Mouse (Mus musculus): ENCODE data around the gene Olfr195. TPM values are rescaled to one million over a fixed set of nuclear protein-coding genes. Genes with fewer than 3 reads are reported as not detected.
"Not testable (repeated sequence)": the region's sequence is repeated elsewhere in the genome, so short reads cannot be mapped to it uniquely, and the experiment has no call there.

Olfr195 gene
- not detected in 2 replicates for polyA plus RNA-seq (2015; fragmentation: Nextera tagmentation; extraction: Ambion mirVana)

DNA sequence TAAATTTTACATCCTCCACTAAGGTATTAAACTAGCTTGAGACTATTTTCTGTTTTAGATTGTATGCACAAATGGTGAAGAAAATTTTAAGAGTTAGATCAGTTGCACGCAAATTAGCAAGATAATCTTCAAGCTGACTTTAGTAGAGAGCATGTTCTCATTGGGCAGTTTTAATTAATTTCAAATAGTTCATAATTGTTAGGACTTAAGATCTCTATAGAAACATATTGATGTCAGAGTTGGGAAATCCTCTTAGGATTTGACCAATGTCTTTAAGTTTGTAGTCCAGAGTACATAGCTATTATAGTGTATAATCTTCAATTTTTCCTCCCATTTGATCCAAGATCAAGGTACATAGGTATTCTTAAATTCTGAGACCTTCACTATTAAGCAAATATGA is at the start of gene Olfr195:
Gene Olfr195 (plus strand): TSS at position 301 of the 400 bp plus-strand sequence.
- H3K4me2 ChIP-seq: no peak within 1 kb of the TSS
- no peaks in the 10 kb centered on the region for H3K27me3 ChIP-seq
- no peak within 1 kb of the TSS for H3K9ac ChIP-seq
- 86% methylated on average over 1 of the region's 1 CpGs for WGBS
- no peak within 1 kb of the TSS for H3K27ac ChIP-seq (replicated peaks)
- H3K4me1 ChIP-seq (replicated peaks): no peaks in the 10 kb centered on the region
- no peak within 1 kb of the TSS for H3K4me3 ChIP-seq
- H3K36me3 ChIP-seq: no peaks in the 10 kb centered on the region
- no peak for ATAC-seq (ENCODE audit: low FRiP score, low read depth)
- H3K9me3 ChIP-seq: no peaks in the 10 kb centered on the region

DNA sequence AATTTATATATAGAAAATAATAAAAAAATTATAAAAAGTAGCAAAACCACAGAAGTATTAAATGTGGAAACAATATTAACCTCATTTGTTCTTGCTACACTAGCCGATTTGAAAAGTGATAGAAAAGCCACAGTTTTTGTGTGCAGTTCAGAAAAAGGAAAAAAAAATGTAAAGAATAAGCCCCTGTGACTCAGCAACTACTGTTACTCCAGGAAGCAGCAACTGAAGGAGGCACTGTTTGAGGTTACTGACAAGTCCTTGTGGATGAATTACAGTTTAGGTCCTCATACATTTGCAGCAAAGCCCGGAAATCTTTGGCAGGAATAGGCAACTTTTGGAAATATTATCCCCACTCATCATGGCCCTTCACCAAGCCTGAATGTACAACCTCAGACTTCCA is 41.5 kb upstream of the Olfr195 start:
- no peak overlapping the region for H3K9ac ChIP-seq
- no peaks in the 10 kb centered on the region for H3K27me3 ChIP-seq
- no peak overlapping the region for H3K4me3 ChIP-seq
- no peaks in the 10 kb centered on the region for H3K4me1 ChIP-seq (replicated peaks)
- H3K4me2 ChIP-seq: no peak overlapping the region
- WGBS: 90% methylated on average over 2 of the region's 2 CpGs
- no peaks in the 10 kb centered on the region for H3K36me3 ChIP-seq
- no peaks in the 10 kb centered on the region for H3K9me3 ChIP-seq
- no peak for ATAC-seq (ENCODE audit: low FRiP score, low read depth)
- H3K27ac ChIP-seq (replicated peaks): no peak overlapping the region

DNA sequence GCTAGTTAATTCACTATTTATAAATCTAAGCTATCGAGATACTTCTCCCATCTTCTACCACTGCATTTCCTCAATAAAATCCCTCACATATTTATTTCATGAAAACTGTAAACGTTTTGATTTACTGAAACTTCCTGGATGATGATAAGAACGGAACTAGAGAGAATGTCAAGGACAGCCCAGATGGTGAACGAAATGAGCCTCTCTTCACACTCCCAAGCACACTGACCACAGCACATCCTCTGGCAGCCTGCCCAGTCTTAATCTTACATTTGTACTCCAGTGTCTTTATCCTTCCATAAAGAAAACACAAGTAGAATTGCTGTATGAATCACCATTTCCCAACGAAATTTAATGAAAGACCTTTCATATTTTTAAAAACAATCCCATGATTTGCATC is 38.3 kb upstream of the Olfr195 start:
- not testable (repeated sequence) for H3K9me3 ChIP-seq; H3K4me1 ChIP-seq (replicated peaks); H3K4me2 ChIP-seq

DNA sequence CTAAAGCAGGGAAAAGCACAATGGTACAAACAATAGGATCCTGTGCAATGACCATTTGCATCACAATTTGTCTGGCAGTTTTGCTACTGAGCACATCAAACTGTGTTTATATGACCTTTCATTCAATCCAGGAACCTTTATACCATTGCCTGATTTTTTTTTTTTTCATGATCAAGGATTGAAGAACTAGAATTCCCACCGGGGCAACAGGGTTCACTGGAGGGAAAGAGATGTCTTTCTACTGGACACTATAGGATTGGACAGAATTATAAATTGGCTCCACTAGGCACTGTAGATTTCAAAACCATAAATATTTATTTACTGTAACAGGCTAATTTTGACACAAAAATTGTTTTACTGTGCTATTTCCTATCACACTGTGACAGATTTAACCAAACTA is 35.1 kb upstream of the Olfr195 start, which contains the start of gene Olfr193:
Gene Olfr193 (minus strand): TSS at position 101 of the 400 bp plus-strand sequence.
- no peaks in the 10 kb centered on the region for H3K9me3 ChIP-seq
- no peak within 1 kb of the TSS for H3K9ac ChIP-seq
- no peaks in the 10 kb centered on the region for H3K27me3 ChIP-seq
- no peak for ATAC-seq (ENCODE audit: low FRiP score, low read depth)
- 66% methylated on average over 1 of the region's 1 CpGs for WGBS
- H3K4me2 ChIP-seq: no peak within 1 kb of the TSS
- H3K4me1 ChIP-seq (replicated peaks): no peaks in the 10 kb centered on the region
- no peak within 1 kb of the TSS for H3K4me3 ChIP-seq
- no peaks in the 10 kb centered on the region for H3K36me3 ChIP-seq
- H3K27ac ChIP-seq (replicated peaks): no peak within 1 kb of the TSS

More for the DNA sequence above, 38.3 kb upstream of the Olfr195 start:
- H3K36me3 ChIP-seq; ATAC-seq (ENCODE audit: low FRiP score, low read depth); H3K4me3 ChIP-seq; H3K9ac ChIP-seq; H3K27ac ChIP-seq (replicated peaks); H3K27me3 ChIP-seq: not testable (repeated sequence)
- WGBS: 67% methylated on average over 5 of the region's 5 CpGs

DNA sequence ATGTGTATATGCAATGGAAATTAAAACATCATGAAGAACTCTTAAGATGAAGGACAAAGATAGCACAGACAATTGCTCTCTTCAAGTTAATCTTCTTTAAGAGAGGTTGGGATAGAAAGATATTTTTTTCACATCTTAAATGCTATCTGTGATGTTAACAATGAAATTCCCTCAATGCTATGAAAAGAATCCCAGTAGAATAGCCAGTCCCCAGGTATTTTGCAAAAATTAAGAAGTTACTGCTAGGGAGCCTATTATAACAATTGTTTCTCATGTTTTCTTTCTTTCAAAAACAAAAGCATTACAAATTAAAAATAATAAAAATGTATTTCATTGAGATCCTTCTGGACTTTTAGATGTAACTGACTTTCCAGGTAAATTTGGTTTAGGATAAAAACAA is 25.9 kb upstream of the Olfr195 start, which contains the start of gene Olfr194:
Gene Olfr194 (minus strand): TSS at position 101 of the 400 bp plus-strand sequence.
- no peaks in the 10 kb centered on the region for H3K4me1 ChIP-seq (replicated peaks)
- no peak for ATAC-seq (ENCODE audit: low FRiP score, low read depth)

DNA sequence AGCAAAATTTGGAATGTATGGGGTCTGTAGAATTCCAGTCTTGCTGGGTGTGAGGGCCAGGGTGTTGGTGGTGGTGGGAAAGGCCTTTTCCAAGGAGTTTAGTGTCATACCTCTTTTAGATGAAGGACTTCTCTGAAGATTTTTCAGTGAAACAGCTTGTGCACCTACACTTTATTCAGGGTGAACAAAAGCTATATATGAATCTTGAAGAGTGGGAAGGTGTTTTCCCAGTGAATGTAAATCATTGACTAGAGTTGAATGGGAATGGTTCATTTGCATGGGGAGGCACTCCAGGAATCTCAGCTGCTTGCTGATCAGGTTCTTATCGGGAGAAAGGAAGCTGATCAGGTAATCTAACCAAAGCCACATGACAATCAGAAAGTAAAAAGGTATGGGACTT is 16.1 kb upstream of the Olfr195 start:
- H3K27me3 ChIP-seq: no peaks in the 10 kb centered on the region
- no peak overlapping the region for H3K4me3 ChIP-seq
- 88% methylated on average over 1 of the region's 1 CpGs for WGBS
- no peak for ATAC-seq (ENCODE audit: low FRiP score, low read depth)
- H3K9me3 ChIP-seq: no peaks in the 10 kb centered on the region
- H3K36me3 ChIP-seq: no peaks in the 10 kb centered on the region
- no peaks in the 10 kb centered on the region for H3K4me1 ChIP-seq (replicated peaks)
- H3K27ac ChIP-seq (replicated peaks): no peak overlapping the region
- no peak overlapping the region for H3K9ac ChIP-seq
- H3K4me2 ChIP-seq: no peak overlapping the region

More for the DNA sequence above, 25.9 kb upstream of the Olfr195 start, which contains the start of gene Olfr194:
- H3K9me3 ChIP-seq: no peaks in the 10 kb centered on the region
- no peak within 1 kb of the TSS for H3K9ac ChIP-seq
- no peak within 1 kb of the TSS for H3K4me3 ChIP-seq
- H3K36me3 ChIP-seq: no peaks in the 10 kb centered on the region
- no peaks in the 10 kb centered on the region for H3K27me3 ChIP-seq
- no peak within 1 kb of the TSS for H3K4me2 ChIP-seq
- no peak within 1 kb of the TSS for H3K27ac ChIP-seq (replicated peaks)

DNA sequence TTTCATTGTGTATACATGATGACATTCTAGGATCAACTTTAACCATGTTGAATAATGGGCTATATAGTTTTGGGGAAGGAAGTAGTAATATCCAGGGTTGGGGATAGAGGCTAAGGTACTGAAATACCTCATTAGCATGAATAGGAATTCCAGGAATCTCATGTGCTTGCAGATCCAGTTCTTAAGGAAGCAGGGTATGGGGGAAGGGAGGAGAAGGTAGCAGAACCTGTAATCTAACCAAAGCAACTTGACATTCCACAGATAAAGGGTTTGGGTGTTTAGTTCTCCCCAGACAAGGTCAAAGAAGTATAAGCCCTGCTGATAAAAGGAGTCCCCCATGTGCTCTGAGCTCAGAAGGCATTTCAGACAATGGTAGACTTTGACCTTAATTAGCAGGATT is 5.7 kb upstream of the Olfr195 start:
- Histone ChIP-seq H3K4me2 (no peak overlapping the region), H3K4me1 (replicated peaks) (no peaks in the 10 kb centered on the region), H3K27ac (replicated peaks) (no peak overlapping the region), H3K36me3 (no peaks in the 10 kb centered on the region), H3K27me3 (no peaks in the 10 kb centered on the region), H3K9ac (no peak overlapping the region), H3K4me3 (no peak overlapping the region), H3K9me3 (no peaks in the 10 kb centered on the region)
- ATAC-seq (ENCODE audit: low FRiP score, low read depth): no peak

DNA sequence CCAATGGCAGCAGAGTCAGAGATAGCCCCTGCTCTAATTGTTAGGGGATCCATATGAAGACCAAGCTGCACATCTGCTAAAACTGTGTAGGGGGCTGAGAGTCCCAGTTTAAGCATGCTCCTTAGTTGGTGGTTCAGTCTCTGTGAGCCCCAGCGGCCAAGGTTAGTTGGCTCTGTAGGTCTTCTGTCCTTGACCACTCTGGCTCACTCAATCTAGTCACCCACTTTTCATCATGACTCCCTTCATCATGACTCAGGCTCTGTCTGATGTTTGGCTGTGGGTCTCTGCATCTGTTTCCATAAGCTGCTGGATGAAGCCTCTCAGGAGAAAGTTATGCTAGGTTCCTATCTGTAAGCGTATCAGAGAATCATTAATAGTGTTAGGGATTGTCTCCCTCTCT is 5.2 kb downstream of the Olfr195 start:
- Histone ChIP-seq H3K9me3 (no peaks in the 10 kb centered on the region), H3K4me1 (replicated peaks) (no peaks in the 10 kb centered on the region), H3K27ac (replicated peaks) (no peak overlapping the region), H3K9ac (no peak overlapping the region), H3K27me3 (no peaks in the 10 kb centered on the region), H3K4me3 (no peak overlapping the region), H3K36me3 (no peaks in the 10 kb centered on the region), H3K4me2 (no peak overlapping the region)
- no peak for ATAC-seq (ENCODE audit: low FRiP score, low read depth)
- 86% methylated on average over 2 of the region's 2 CpGs for WGBS

DNA sequence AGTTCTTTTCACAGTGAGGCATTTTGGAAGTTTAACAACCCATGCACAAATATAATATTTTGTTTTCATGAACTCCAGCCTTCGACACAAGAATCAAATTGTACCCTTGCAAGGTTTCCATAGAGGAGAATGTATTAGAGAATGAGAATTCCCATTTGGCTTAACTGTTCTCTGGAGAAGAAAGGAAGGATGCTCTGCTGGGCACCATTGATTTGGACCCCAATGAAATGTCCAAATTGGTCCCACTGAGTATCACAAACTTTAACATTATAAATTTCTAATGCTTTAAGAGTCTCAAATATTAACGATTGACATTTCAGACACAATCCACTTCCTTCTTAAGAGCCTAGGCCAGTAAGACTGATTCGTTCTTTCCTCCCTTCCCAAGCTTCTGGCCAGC is 23.5 kb downstream of the Olfr195 start, which contains the start of gene Olfr196:
Gene Olfr196 (minus strand): TSS at position 101 of the 400 bp plus-strand sequence.
- WGBS: 75% methylated on average over 3 of the region's 3 CpGs
- H3K4me1 ChIP-seq (replicated peaks): no peaks in the 10 kb centered on the region

More for the DNA sequence above, 23.5 kb downstream of the Olfr195 start, which contains the start of gene Olfr196:
- no peak for ATAC-seq (ENCODE audit: low FRiP score, low read depth)
- Histone ChIP-seq H3K9me3 (no peaks in the 10 kb centered on the region), H3K4me2 (no peak within 1 kb of the TSS), H3K9ac (no peak within 1 kb of the TSS), H3K36me3 (no peaks in the 10 kb centered on the region), H3K27ac (replicated peaks) (no peak within 1 kb of the TSS), H3K27me3 (no peaks in the 10 kb centered on the region), H3K4me3 (no peak within 1 kb of the TSS)

Other genes with a start within 250 kb of the Olfr195 start
- not detected in 2 replicates for gene Olfr181, start 218.3 kb upstream of the Olfr195 start, polyA plus RNA-seq (2015; fragmentation: Nextera tagmentation; extraction: Ambion mirVana)
- gene Olfr180, start 217.7 kb upstream of the Olfr195 start, polyA plus RNA-seq (2015; fragmentation: Nextera tagmentation; extraction: Ambion mirVana): not detected in 2 replicates
- gene Olfr183, start 151.7 kb upstream of the Olfr195 start, polyA plus RNA-seq (2015; fragmentation: Nextera tagmentation; extraction: Ambion mirVana): not detected in 2 replicates
- not detected in 2 replicates for gene Olfr186, start 116.8 kb upstream of the Olfr195 start, polyA plus RNA-seq (2015; fragmentation: Nextera tagmentation; extraction: Ambion mirVana)
- not detected in 2 replicates for gene Olfr187, start 107.3 kb upstream of the Olfr195 start, polyA plus RNA-seq (2015; fragmentation: Nextera tagmentation; extraction: Ambion mirVana)
- gene Olfr190, start 69.0 kb upstream of the Olfr195 start, polyA plus RNA-seq (2015; fragmentation: Nextera tagmentation; extraction: Ambion mirVana): not detected in 2 replicates
- gene Olfr191, start 57.2 kb upstream of the Olfr195 start, polyA plus RNA-seq (2015; fragmentation: Nextera tagmentation; extraction: Ambion mirVana): not detected in 2 replicates
- not detected in 2 replicates for gene Olfr193, start 35.2 kb upstream of the Olfr195 start, polyA plus RNA-seq (2015; fragmentation: Nextera tagmentation; extraction: Ambion mirVana)
- not detected in 2 replicates for gene Olfr194, start 26.0 kb upstream of the Olfr195 start, polyA plus RNA-seq (2015; fragmentation: Nextera tagmentation; extraction: Ambion mirVana)
- not detected in 2 replicates for gene Olfr196, start 23.4 kb downstream of the Olfr195 start, polyA plus RNA-seq (2015; fragmentation: Nextera tagmentation; extraction: Ambion mirVana)
- not detected in 2 replicates for gene Olfr198, start 56.5 kb downstream of the Olfr195 start, polyA plus RNA-seq (2015; fragmentation: Nextera tagmentation; extraction: Ambion mirVana)
- not detected in 2 replicates for gene Olfr199, start 72.7 kb downstream of the Olfr195 start, polyA plus RNA-seq (2015; fragmentation: Nextera tagmentation; extraction: Ambion mirVana)
- not detected in 2 replicates for gene Olfr201, start 125.6 kb downstream of the Olfr195 start, polyA plus RNA-seq (2015; fragmentation: Nextera tagmentation; extraction: Ambion mirVana)
- gene Olfr202, start 139.7 kb downstream of the Olfr195 start, polyA plus RNA-seq (2015; fragmentation: Nextera tagmentation; extraction: Ambion mirVana): not detected in 2 replicates
- not detected in 2 replicates for gene Olfr203, start 151.8 kb downstream of the Olfr195 start, polyA plus RNA-seq (2015; fragmentation: Nextera tagmentation; extraction: Ambion mirVana)
- gene Olfr204, start 171.2 kb downstream of the Olfr195 start, polyA plus RNA-seq (2015; fragmentation: Nextera tagmentation; extraction: Ambion mirVana): not detected in 2 replicates
- gene Olfr205, start 184.1 kb downstream of the Olfr195 start, polyA plus RNA-seq (2015; fragmentation: Nextera tagmentation; extraction: Ambion mirVana): not detected in 2 replicates
- not detected in 2 replicates for gene Olfr206, start 202.2 kb downstream of the Olfr195 start, polyA plus RNA-seq (2015; fragmentation: Nextera tagmentation; extraction: Ambion mirVana)
- gene Olfr209, start 216.9 kb downstream of the Olfr195 start, polyA plus RNA-seq (2015; fragmentation: Nextera tagmentation; extraction: Ambion mirVana): not detected in 2 replicates

All from hindbrain, embryonic 15.5 days (tissue).